Mouse (Mus musculus): ENCODE measurements around the gene Cyp4a14.
"Not testable (repeated sequence)": the region's sequence is repeated elsewhere in the genome, so short reads cannot be mapped to it uniquely, and the experiment has no call there.

The Cyp4a14 gene

DNA sequence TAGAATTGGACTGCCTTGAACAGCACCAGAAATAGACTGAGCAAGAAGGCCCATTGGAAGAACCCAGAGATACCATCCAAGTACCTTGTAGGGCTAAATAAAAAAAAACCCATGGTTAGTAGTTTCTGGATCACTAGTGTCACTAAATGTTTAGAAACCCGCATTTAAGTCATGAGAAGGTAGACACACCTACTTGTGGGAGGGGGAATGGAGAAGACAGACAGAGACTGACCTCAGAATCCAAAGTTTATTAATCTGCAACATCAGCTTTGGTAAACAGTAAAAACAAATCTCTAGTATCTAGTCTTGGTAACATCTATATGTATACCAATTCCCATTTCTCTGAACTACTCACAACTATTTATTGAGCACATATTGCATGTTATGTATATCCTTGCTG is at the start of gene Cyp4a14:
Cyp4a14 (minus strand) TSS at position 142 of the 400 bp plus-strand sequence.
- no peak for DNase-seq (ENCODE audit: low spot score)

DNA sequence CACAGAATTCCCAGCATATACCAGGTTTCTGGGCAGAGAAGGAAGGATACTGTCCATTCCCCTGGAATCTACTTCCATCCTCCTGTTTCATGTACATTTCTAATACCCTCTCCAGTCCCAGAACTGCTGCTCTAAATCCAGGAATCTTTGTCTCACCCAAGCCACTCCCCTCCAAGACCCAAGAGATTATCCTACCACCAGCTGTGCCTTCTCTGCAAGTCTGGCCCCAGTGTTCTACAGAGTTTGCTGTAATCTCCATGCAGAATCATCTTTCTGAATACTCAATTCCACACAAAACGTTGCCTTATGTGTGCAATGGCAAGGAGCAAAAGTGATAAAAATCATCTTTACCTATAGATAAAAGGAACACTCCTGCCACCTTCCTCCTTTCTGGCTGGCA is 49.2 kb upstream of the Cyp4a14 start:
- DNase-seq (ENCODE audit: low spot score), result no peak

DNA sequence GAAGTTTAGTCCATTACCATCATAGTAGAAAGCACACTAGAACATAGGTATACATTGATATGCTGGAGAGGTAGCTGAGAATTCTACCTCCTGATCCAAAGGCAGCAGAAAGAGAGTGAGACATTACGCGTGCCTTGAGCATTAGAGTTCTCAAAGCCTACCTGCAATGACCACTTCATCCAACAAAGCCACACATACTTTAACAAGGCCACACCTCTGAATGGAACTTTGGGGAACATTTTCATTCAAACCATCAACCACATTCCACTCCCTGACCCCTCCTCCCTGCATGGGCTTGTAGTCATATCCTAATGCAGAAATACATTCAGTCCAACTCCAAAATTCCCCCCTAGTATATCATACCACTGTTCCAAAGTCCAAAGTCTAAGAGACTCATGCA is 25.8 kb upstream of the Cyp4a14 start:
- no peak for DNase-seq (ENCODE audit: low spot score)

DNA sequence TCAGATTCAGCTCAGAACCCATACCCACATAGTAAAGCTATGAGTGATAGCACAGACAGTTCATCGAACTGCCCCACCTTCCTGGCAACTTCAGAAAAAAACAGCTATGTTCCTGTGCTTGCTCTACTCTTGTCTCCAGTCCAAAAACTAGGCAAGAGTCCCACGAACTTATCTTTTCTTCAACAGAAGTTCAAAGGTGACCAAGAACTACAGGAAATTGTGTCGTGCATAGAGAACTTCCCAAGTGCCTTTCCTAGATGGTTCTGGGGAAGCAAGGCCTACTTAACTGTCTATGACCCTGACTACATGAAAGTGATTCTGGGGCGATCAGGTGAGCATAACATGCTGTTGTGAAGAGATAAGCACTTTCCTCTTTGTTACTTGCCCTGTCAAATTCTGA is 23.5 kb upstream of the Cyp4a14 start:
- no peak for DNase-seq (ENCODE audit: low spot score)

DNA sequence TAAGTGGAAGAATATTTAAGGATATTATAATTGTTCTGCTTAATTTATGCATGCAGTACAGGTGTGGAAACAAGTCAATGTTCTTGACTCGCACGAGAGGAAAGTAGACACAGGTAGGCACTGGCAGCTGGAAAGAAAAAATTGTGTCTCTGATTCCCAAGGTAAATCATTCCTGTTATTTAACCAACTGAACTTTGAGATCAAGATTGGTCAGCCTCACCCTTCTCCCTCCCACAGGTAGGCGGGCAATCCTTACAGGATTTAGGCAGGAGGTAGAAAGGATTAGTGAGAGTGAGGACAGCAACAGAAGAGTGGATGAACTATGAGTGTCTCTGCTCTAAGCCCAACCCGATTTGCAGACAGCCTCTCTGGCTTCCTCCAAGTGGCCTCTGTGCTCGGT is 22.1 kb upstream of the Cyp4a14 start, which contains the start of gene Cyp4a10:
Cyp4a10 (plus strand) TSS at position 265 of the 400 bp plus-strand sequence.
- not testable (repeated sequence) for DNase-seq (ENCODE audit: low spot score)

DNA sequence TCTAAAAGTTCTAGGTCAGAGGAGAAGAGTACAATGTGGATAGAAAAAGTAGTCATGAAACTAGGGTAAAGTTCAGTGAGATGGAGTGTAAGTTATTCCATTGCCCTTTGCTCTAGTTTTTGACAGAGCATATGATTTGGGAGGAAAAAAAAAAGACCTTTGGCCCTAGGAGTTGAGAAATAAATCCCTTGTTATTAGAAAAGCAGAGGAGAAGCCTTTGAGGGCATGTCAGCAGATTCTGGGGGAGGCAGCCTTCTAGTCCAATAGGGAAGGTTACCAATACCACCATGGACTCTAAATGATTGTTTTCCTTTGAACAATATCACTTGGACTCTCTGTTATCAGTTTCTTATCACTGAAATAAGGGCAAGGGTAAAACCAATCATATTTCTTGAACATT is 18.0 kb upstream of the Cyp4a14 start:
- DNase-seq (ENCODE audit: low spot score), result not testable (repeated sequence)

DNA sequence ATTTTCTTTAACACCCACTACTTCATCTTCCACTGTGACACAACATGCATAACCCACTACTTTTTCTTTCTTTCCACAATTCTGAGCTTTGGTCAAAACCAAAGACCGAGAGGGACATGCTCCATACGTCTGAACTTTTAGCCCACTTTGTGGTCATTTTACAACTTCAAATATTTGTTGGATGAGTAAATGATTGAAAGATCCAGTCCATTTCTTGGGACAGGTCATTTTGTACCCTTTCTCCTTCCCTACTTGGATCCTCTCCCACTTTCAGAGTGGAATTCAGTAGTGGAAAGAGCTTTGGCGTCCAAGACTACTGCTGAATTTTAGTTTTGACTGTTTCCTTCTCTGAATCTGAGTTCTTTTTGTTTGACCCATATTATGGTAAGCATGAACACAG is 1.5 kb upstream of the Cyp4a14 start:
- DNase-seq (ENCODE audit: low spot score), result no peak

DNA sequence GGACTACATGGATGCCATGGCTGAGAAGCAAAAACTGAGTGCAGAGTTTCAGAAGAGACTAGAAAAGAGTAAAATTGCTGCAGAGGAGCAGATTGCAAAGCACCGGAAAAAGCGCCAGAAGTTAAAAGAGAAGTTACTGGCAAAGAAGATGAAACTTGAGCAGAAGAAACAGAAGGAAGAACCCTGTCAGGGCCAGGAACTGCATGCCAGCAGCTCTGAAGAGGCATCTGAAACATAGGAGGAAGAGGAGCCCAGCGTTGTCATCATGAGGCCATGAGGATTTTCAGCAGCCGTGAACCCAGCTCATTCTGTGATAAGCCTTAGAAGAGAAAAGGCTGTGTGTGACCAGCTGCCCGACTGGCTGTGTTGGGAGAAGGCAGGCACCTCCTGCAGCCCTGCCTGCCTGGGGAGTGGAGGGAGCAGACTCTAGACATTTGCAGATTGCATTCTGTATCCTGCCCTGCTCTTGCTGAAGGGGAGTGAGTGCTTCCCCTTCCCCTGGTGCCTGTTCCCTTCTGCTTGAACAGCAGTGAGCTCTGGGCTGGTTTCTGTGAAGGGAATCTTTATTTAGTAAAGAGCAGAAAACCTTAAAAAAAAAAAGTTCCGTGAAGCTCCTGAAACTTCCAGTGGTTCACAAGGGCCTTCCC is 14.8 kb downstream of the Cyp4a14 start:
- no peak for DNase-seq (ENCODE audit: low spot score)

DNA sequence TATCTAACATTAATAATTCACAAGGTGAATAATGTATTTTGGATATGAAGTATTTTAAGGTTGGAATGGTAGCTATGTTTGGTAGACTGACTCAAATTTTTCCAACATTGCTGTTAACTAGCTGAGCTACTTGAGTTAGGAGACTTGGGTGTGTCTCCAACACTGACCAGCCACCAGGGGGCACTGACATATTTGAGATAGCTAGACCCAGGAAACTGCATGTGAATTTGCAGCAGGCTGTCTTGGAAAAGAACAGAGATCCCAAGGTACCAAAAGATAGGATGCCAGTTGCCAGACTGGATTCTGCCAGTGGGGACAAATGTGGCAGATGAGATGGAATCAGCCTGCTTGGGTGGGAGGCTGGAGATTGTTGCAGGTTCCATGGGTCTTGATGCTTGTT is 19.9 kb downstream of the Cyp4a14 start:
- not testable (repeated sequence) for DNase-seq (ENCODE audit: low spot score)

DNA sequence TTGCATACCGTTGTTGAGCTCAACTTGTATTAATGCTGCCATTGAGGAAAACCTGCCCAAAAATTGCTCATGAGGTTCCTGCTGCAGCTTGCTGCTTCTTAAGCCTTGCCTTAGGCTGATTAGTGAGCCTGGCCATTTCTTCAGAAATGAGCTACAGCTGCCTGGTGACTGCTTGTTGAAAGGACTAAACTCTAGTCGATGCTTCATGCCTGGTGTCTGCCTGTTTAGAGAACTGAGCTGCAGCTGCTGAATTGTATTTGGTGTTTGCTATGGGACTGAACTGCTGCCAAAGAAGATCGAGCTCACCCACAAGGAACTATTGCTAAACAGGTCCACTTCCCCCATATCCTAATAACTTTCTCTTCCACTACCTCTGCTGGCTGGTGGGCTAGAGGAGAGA is 22.4 kb downstream of the Cyp4a14 start:
- DNase-seq (ENCODE audit: low spot score), result not testable (repeated sequence)

DNA sequence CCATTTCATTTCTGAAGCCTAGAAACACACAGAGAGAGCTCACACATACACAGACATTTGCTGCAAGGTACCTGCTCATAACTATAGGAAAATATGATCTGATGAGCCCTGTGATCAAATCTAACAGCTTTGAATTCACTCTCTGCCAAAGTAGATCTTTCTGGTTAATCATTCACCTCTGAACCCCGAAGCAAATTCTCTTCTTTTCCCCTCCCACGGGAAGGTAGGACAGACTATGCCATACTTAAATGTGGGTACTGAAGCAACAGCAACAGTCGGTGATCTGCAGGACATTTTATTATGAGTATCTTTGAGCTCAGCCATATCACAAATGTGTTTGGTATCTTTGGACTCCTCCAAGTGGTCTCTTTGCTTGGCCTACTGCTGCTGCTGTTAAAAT is 43.6 kb downstream of the Cyp4a14 start, which contains the start of gene Cyp4a30b:
Cyp4a30b (plus strand) TSS at position 301 of the 400 bp plus-strand sequence.
- DNase-seq (ENCODE audit: low spot score), result no peak

DNA sequence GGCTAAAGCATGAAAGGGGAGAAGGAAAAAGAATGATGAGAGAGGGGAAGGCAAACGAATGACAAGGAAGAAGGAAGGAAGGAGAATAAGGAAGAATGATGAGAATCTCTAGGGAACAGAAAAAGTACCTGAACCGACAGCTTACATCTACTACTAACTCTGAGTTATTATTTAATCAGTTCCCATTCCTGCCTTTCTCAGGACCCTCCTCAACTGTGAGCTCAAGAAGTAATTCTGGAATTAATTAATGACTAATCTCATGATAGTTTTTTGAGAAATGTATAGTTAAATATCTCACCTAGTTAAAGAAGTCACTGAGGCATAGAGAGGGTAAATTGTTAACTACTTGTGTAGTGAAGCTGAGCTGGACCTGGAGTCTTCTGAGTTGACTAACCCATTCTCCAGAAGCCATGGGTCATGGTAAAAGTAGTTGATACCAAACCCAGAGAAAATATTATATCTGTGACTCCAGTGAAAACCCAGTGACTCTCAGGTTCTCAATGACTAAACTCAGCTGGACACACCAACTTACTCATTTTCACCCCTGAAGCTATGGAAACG is 45.3 kb downstream of the Cyp4a14 start:
- no peak for DNase-seq (ENCODE audit: low spot score)

Data from left cerebral cortex, adult 11 months (tissue).